Mouse (Mus musculus): ENCODE measurements around the gene Tmem268. TPM values are rescaled to one million over a fixed set of nuclear protein-coding genes. Genes with fewer than 3 reads are reported as not detected.

Tmem268 gene
- polyA plus RNA-seq, 1 experiment from 2014 or later = 4.1 TPM

- Histone ChIP-seq H3K27me3 (0 out of 2 replicates have a peak, but pooled peaks cover 3% of the 10 kb centered on the region), H3K9ac (peak overlapping the region; percentile 80; the same call in 1 of the 2 replicates), H3K4me1 (peaks cover 16% of the 10 kb centered on the region), H3K36me3 (no peaks in the 10 kb centered on the region), H3K4me3 (peak overlapping the region; percentile 75), H3K27ac (no peak overlapping the region), H3K9me3 (replicated peaks) (no peaks in the 10 kb centered on the region), H3K4me2 (replicated peaks) (peak overlapping the region; percentile 89)
- 29% methylated on average over 9 of the region's 9 CpGs for WGBS
- 0 out of 2 replicates have a peak, but pooled peaks have one; percentile 5 for ATAC-seq (ENCODE audit: low FRiP score)
These were observed 631 bp downstream of the Tmem268 start for GRCm38 (mm10) chr4:63559127-63559697.

GRCm38 (mm10) chr4:63560079-63560478 lies 1.5 kb downstream of the Tmem268 start:
- no peak for ATAC-seq (ENCODE audit: low FRiP score)
- no peak overlapping the region for H3K9ac ChIP-seq
- peaks cover 16% of the 10 kb centered on the region for H3K4me1 ChIP-seq
- H3K4me2 ChIP-seq (replicated peaks) = no peak overlapping the region
- 54% methylated on average over 8 of the region's 8 CpGs for WGBS
- 0 out of 2 replicates have a peak, but pooled peaks cover 3% of the 10 kb centered on the region for H3K27me3 ChIP-seq
- H3K36me3 ChIP-seq = no peaks in the 10 kb centered on the region
- H3K4me3 ChIP-seq = no peak overlapping the region
- no peaks in the 10 kb centered on the region for H3K9me3 ChIP-seq (replicated peaks)
- H3K27ac ChIP-seq = no peak overlapping the region

GRCm38 (mm10) chr4:63561861-63562675 lies 3.5 kb downstream of the Tmem268 start:
- ATAC-seq (ENCODE audit: low FRiP score) = no peak
- H3K27ac ChIP-seq = no peak overlapping the region
- H3K4me1 ChIP-seq = peaks cover 16% of the 10 kb centered on the region
- no peak overlapping the region; the same call in 1 of the 2 replicates for H3K9ac ChIP-seq
- no peak overlapping the region for H3K4me2 ChIP-seq (replicated peaks)
- no peaks in the 10 kb centered on the region for H3K36me3 ChIP-seq
- 0 out of 2 replicates have a peak, but pooled peaks cover 3% of the 10 kb centered on the region for H3K27me3 ChIP-seq
- no peaks in the 10 kb centered on the region for H3K9me3 ChIP-seq (replicated peaks)
- H3K4me3 ChIP-seq = no peak overlapping the region
- 84% methylated on average over 7 of the region's 7 CpGs for WGBS

- H3K36me3 ChIP-seq = no peaks in the 10 kb centered on the region
- H3K27me3 ChIP-seq = 0 out of 2 replicates have a peak, but pooled peaks cover 3% of the 10 kb centered on the region
- no peak overlapping the region for H3K27ac ChIP-seq
- H3K4me1 ChIP-seq = peaks cover 12% of the 10 kb centered on the region
- 84% methylated on average over 4 of the region's 4 CpGs for WGBS
- H3K4me3 ChIP-seq = no peak overlapping the region
- H3K9ac ChIP-seq = no peak overlapping the region; the same call in 1 of the 2 replicates
- ATAC-seq (ENCODE audit: low FRiP score) = no peak
- H3K9me3 ChIP-seq (replicated peaks) = no peaks in the 10 kb centered on the region
- H3K4me2 ChIP-seq (replicated peaks) = no peak overlapping the region
These were observed 4.2 kb downstream of the Tmem268 start for GRCm38 (mm10) chr4:63562742-63563141.

- 88% methylated on average over 10 of the region's 10 CpGs for WGBS
- H3K9me3 ChIP-seq (replicated peaks) = no peaks in the 10 kb centered on the region
- peaks cover 13% of the 10 kb centered on the region; the same call in 1 of the 2 replicates for H3K4me1 ChIP-seq
- no peak overlapping the region for H3K4me3 ChIP-seq
- ATAC-seq (ENCODE audit: low FRiP score) = no peak
- H3K4me2 ChIP-seq (replicated peaks) = no peak overlapping the region
- no peaks in the 10 kb centered on the region for H3K36me3 ChIP-seq
- no peak overlapping the region for H3K27ac ChIP-seq
- no peak overlapping the region for H3K9ac ChIP-seq
- no peaks in the 10 kb centered on the region for H3K27me3 ChIP-seq
These were observed 9.3 kb downstream of the Tmem268 start for GRCm38 (mm10) chr4:63567712-63568390.

- H3K9ac ChIP-seq = no peak overlapping the region
- H3K27ac ChIP-seq = no peak overlapping the region
- no peak overlapping the region for H3K4me2 ChIP-seq (replicated peaks)
- H3K36me3 ChIP-seq = no peaks in the 10 kb centered on the region
- H3K27me3 ChIP-seq = no peaks in the 10 kb centered on the region
- H3K9me3 ChIP-seq (replicated peaks) = no peaks in the 10 kb centered on the region; the same call in 1 of the 2 replicates
- no peak overlapping the region for H3K4me3 ChIP-seq
- peaks cover 13% of the 10 kb centered on the region; the same call in 1 of the 2 replicates for H3K4me1 ChIP-seq
- ATAC-seq (ENCODE audit: low FRiP score) = no peak
- WGBS = 86% methylated on average over 8 of the region's 8 CpGs
These were observed 10.7 kb downstream of the Tmem268 start for GRCm38 (mm10) chr4:63569322-63569721.

GRCm38 (mm10) chr4:63570208-63570781 lies 11.7 kb downstream of the Tmem268 start:
- H3K4me3 ChIP-seq = no peak overlapping the region
- 20% methylated on average over 7 of the region's 7 CpGs for WGBS
- H3K9me3 ChIP-seq (replicated peaks) = no peaks in the 10 kb centered on the region; the same call in 1 of the 2 replicates
- H3K4me1 ChIP-seq = peaks cover 13% of the 10 kb centered on the region; the same call in 1 of the 2 replicates
- H3K4me2 ChIP-seq (replicated peaks) = no peak overlapping the region
- H3K9ac ChIP-seq = no peak overlapping the region
- no peaks in the 10 kb centered on the region for H3K36me3 ChIP-seq
- ATAC-seq (ENCODE audit: low FRiP score) = no peak
- H3K27ac ChIP-seq = peak overlapping the region; percentile 4; the same call in 1 of the 2 replicates
- no peaks in the 10 kb centered on the region for H3K27me3 ChIP-seq

GRCm38 (mm10) chr4:63572621-63573020 lies 14.0 kb downstream of the Tmem268 start:
- H3K4me1 ChIP-seq = peaks cover 13% of the 10 kb centered on the region; the same call in 1 of the 2 replicates
- no peaks in the 10 kb centered on the region for H3K36me3 ChIP-seq
- no peak overlapping the region for H3K9ac ChIP-seq
- H3K4me3 ChIP-seq = no peak overlapping the region
- H3K27ac ChIP-seq = no peak overlapping the region
- 94% methylated on average over 5 of the region's 5 CpGs for WGBS
- H3K27me3 ChIP-seq = no peaks in the 10 kb centered on the region
- peaks cover 3% of the 10 kb centered on the region; the same call in 1 of the 2 replicates for H3K9me3 ChIP-seq (replicated peaks)
- ATAC-seq (ENCODE audit: low FRiP score) = no peak
- no peak overlapping the region for H3K4me2 ChIP-seq (replicated peaks)

GRCm38 (mm10) chr4:63579649-63580048 lies 21.1 kb downstream of the Tmem268 start:
- H3K27ac ChIP-seq = 0 out of 2 replicates have a peak overlapping the region, but pooled peaks have one; percentile 30
- 78% methylated on average over 14 of the region's 14 CpGs for WGBS
- no peaks in the 10 kb centered on the region for H3K36me3 ChIP-seq

GRCm38 (mm10) chr4:63580078-63580477 lies 21.5 kb downstream of the Tmem268 start:
- 21% methylated on average over 6 of the region's 6 CpGs for WGBS
- H3K4me2 ChIP-seq (replicated peaks) = no peak overlapping the region
- peaks cover 8% of the 10 kb centered on the region for H3K4me1 ChIP-seq
- H3K27me3 ChIP-seq = no peaks in the 10 kb centered on the region
- no peaks in the 10 kb centered on the region for H3K36me3 ChIP-seq
- no peak overlapping the region for H3K9ac ChIP-seq
- peak; percentile 78 for ATAC-seq (ENCODE audit: low FRiP score)
- no peak overlapping the region for H3K4me3 ChIP-seq
- H3K27ac ChIP-seq = 0 out of 2 replicates have a peak overlapping the region, but pooled peaks have one; percentile 30
- H3K9me3 ChIP-seq (replicated peaks) = peaks cover 6% of the 10 kb centered on the region; the same call in 1 of the 2 replicates

More at GRCm38 (mm10) chr4:63579649-63580048, 21.1 kb downstream of the Tmem268 start:
- ATAC-seq (ENCODE audit: low FRiP score) = no peak
- peaks cover 8% of the 10 kb centered on the region for H3K4me1 ChIP-seq
- H3K9ac ChIP-seq = no peak overlapping the region
- H3K27me3 ChIP-seq = no peaks in the 10 kb centered on the region
- no peak overlapping the region for H3K4me3 ChIP-seq
- H3K4me2 ChIP-seq (replicated peaks) = no peak overlapping the region
- H3K9me3 ChIP-seq (replicated peaks) = peaks cover 6% of the 10 kb centered on the region; the same call in 1 of the 2 replicates

- no peak for ATAC-seq (ENCODE audit: low FRiP score)
- Histone ChIP-seq H3K27ac (no peak overlapping the region), H3K9me3 (replicated peaks) (peaks cover 3% of the 10 kb centered on the region; the same call in 1 of the 2 replicates), H3K4me2 (replicated peaks) (no peak overlapping the region), H3K27me3 (no peaks in the 10 kb centered on the region), H3K9ac (no peak overlapping the region), H3K4me3 (no peak overlapping the region), H3K4me1 (peaks cover 8% of the 10 kb centered on the region), H3K36me3 (no peaks in the 10 kb centered on the region)
- 64% methylated on average over 5 of the region's 5 CpGs for WGBS
These were observed 24.0 kb downstream of the Tmem268 start for GRCm38 (mm10) chr4:63582580-63582979.
